Mouse (Mus musculus): Measurements from ENCODE around the gene Smim14. TPM values are rescaled to one million over a fixed set of nuclear protein-coding genes. Genes with fewer than 3 reads are reported as not detected.
A peak's percentile ranks its signal among the peaks of the same experiment; 100 is the strongest.
"Not testable (repeated sequence)": the region's sequence is repeated elsewhere in the genome, so short reads cannot be mapped to it uniquely, and the experiment has no call there.

Gene Smim14
- total RNA-seq, 2 experiments from 2014 or later: 127 to 143 TPM

GRCm38 (mm10) chr5:65480511-65480910 is 56.5 kb downstream of the Smim14 start:
- no peak for DNase-seq (ENCODE audit: extremely low spot score in 1 of 2, low spot score in 2 of 2)
- intact Hi-C loops (cut with DNase I): no loop called here

GRCm38 (mm10) chr5:65479681-65480445 is 57.1 kb downstream of the Smim14 start:
- DNase-seq (ENCODE audit: extremely low spot score in 1 of 2, low spot score in 2 of 2): no peak
- intact Hi-C loops (cut with DNase I): no loop called here

GRCm38 (mm10) chr5:65478224-65478623 is 58.8 kb downstream of the Smim14 start:
- peak in 1 of 2 experiments; percentile 29 for DNase-seq (ENCODE audit: extremely low spot score in 1 of 2, low spot score in 2 of 2)
- intact Hi-C loops (cut with DNase I): no loop called here

- DNase-seq (ENCODE audit: extremely low spot score in 1 of 2, low spot score in 2 of 2); intact Hi-C loops (cut with DNase I): not testable (repeated sequence)
Observed at GRCm38 (mm10) chr5:65476739-65477138, 60.2 kb downstream of the Smim14 start.

GRCm38 (mm10) chr5:65475806-65476205 is 61.2 kb downstream of the Smim14 start:
- intact Hi-C loops (cut with DNase I): no loop called here
- no peak for DNase-seq (ENCODE audit: extremely low spot score in 1 of 2, low spot score in 2 of 2)

- DNase-seq (ENCODE audit: extremely low spot score in 1 of 2, low spot score in 2 of 2): no peak
Observed at GRCm38 (mm10) chr5:65469766-65470165, 67.2 kb downstream of the Smim14 start.

GRCm38 (mm10) chr5:65466911-65467310 is 70.1 kb downstream of the Smim14 start:
- DNase-seq (ENCODE audit: extremely low spot score in 1 of 2, low spot score in 2 of 2): no peak
- intact Hi-C loops (cut with DNase I): no loop called here

More at GRCm38 (mm10) chr5:65469766-65470165, 67.2 kb downstream of the Smim14 start:
- intact Hi-C loops (cut with DNase I): no loop called here

- intact Hi-C loops (cut with DNase I): no loop called here
- DNase-seq (ENCODE audit: extremely low spot score in 1 of 2, low spot score in 2 of 2): no peak
Observed at GRCm38 (mm10) chr5:65460361-65460760, 76.6 kb downstream of the Smim14 start.

- DNase-seq (ENCODE audit: extremely low spot score in 1 of 2, low spot score in 2 of 2): no peak
- intact Hi-C loops (cut with DNase I): no loop called here
Observed at GRCm38 (mm10) chr5:65459454-65459853, 77.5 kb downstream of the Smim14 start.

- DNase-seq (ENCODE audit: extremely low spot score in 1 of 2, low spot score in 2 of 2): no peak
- intact Hi-C loops (cut with DNase I): no loop called here
Observed at GRCm38 (mm10) chr5:65457846-65458245, 79.1 kb downstream of the Smim14 start.

- DNase-seq (ENCODE audit: extremely low spot score in 1 of 2, low spot score in 2 of 2): no peak
- intact Hi-C loops (cut with DNase I): no loop called here
Observed at GRCm38 (mm10) chr5:65457086-65457827, 79.7 kb downstream of the Smim14 start.

- intact Hi-C loops (cut with DNase I): no loop called here
Observed at GRCm38 (mm10) chr5:65454771-65455170, 82.2 kb downstream of the Smim14 start.

GRCm38 (mm10) chr5:65448941-65449340 is 88.0 kb downstream of the Smim14 start:
- DNase-seq (ENCODE audit: extremely low spot score in 1 of 2, low spot score in 2 of 2): no peak
- intact Hi-C loops (cut with DNase I): no loop called here

More at GRCm38 (mm10) chr5:65454771-65455170, 82.2 kb downstream of the Smim14 start:
- no peak for DNase-seq (ENCODE audit: extremely low spot score in 1 of 2, low spot score in 2 of 2)

GRCm38 (mm10) chr5:65447826-65448225 is 89.2 kb downstream of the Smim14 start:
- intact Hi-C loops (cut with DNase I): no loop called here
- DNase-seq (ENCODE audit: extremely low spot score in 1 of 2, low spot score in 2 of 2): no peak

GRCm38 (mm10) chr5:65446756-65447155 is 90.2 kb downstream of the Smim14 start:
- no peak for DNase-seq (ENCODE audit: extremely low spot score in 1 of 2, low spot score in 2 of 2)
- intact Hi-C loops (cut with DNase I): no loop called here

GRCm38 (mm10) chr5:65444981-65445380 is 92.0 kb downstream of the Smim14 start:
- DNase-seq (ENCODE audit: extremely low spot score in 1 of 2, low spot score in 2 of 2): no peak
- intact Hi-C loops (cut with DNase I): no loop called here

- intact Hi-C loops (cut with DNase I): loop anchor here (5.0 kb wide), 1 partner anchor 54 kb away; the partner anchor contains the start of gene Gm43552
Observed at GRCm38 (mm10) chr5:65438041-65438440, 98.9 kb downstream of the Smim14 start.

GRCm38 (mm10) chr5:65435806-65436561 is 101.0 kb downstream of the Smim14 start, which contains the start of gene Ugdh:
TSS of gene Ugdh (minus strand) at chr5:65435949.
- peak; percentile 95 to 99 for DNase-seq (ENCODE audit: extremely low spot score in 1 of 2, low spot score in 2 of 2)
- intact Hi-C loops (cut with DNase I): loop anchor here (5.0 kb wide), 1 partner anchor 56 kb away; the partner anchor contains the start of gene Gm43552

More at GRCm38 (mm10) chr5:65438041-65438440, 98.9 kb downstream of the Smim14 start:
- no peak for DNase-seq (ENCODE audit: extremely low spot score in 1 of 2, low spot score in 2 of 2)

- no peak for DNase-seq (ENCODE audit: extremely low spot score in 1 of 2, low spot score in 2 of 2)
- intact Hi-C loops (cut with DNase I): loop anchor here (5.0 kb wide), 1 partner anchor 57 kb away; the partner anchor contains the start of gene Gm43552
Observed at GRCm38 (mm10) chr5:65435363-65435805, 101.6 kb downstream of the Smim14 start.

Data from left cerebral cortex, postnatal 10 days (tissue).